Mouse (Mus musculus): Measurements from ENCODE around the gene Atp1a2. TPM values are rescaled to one million over a fixed set of nuclear protein-coding genes. Genes with fewer than 3 reads are reported as not detected.

Gene Atp1a2
- polyA plus RNA-seq, 1 experiment from 2014 or later = 15.3 TPM

DNA sequence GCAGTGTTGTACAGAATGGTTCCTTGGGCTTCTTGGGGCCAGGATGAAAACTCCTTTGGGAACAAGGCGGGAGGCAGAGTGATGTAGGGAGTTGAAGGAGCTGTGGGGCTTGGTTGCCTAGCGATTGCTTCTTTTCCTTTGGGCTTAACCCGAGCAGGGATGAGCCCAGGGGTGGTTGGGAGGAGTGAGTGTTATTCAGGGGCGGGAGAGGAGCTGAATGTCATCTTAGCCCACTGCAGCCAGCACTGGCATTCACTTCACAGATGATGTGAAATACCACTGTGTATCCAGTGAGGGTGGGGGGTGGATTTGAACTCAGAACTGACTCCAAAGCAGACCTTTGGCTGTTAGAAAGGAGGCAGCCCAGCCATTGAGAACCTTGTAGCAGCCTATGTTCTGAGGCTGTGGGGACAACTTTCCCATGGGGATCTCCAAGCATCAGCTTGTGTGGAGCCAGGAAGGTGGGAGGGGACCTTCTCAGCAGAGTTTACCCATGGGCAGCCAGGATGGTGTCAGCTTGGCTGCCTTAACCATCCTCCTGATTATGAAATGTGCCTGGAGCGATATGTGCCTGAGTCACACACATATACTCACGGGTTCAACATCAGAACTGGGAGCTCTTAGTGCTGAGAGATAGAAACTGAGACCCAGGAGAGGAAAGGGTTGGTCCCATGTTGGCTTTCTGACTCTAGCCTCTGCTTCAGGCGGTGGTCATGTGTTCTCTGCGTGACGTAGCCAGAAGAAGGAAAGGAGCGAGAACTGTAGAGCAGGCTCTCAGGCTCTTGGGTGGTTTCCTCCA lies 15.9 kb upstream of the Atp1a2 start:
- H3K4me2 ChIP-seq (replicated peaks; ENCODE audit: low read depth, low read length) = no peak overlapping the region
- no peaks in the 10 kb centered on the region for H3K27me3 ChIP-seq (replicated peaks; ENCODE audit: insufficient read depth, low read length)
- no peak for ATAC-seq
- no peak overlapping the region for H3K9ac ChIP-seq (replicated peaks; ENCODE audit: low read depth)
- no peak for DNase-seq (ENCODE audit: low spot score)
- no peak for TF ChIP-seq CTCF (IDR thresholded peaks at IDR 0.05)
- no peak for TF ChIP-seq EP300 (IDR thresholded peaks at IDR 0.05)
- H3K27ac ChIP-seq (ENCODE audit: low read length) = no peak overlapping the region
- no peaks in the 10 kb centered on the region for H3K9me3 ChIP-seq (ENCODE audit: low read length)
- no peak overlapping the region for H3K4me3 ChIP-seq (ENCODE audit: low read depth, low read length)
- H3K36me3 ChIP-seq (ENCODE audit: insufficient read depth, low read length) = no peaks in the 10 kb centered on the region
- peaks cover 4% of the 10 kb centered on the region; the same call in 1 of the 2 replicates for H3K4me1 ChIP-seq (ENCODE audit: insufficient read depth, low read depth, low read length)
- WGBS = 72% methylated on average over 10 of the region's 10 CpGs

DNA sequence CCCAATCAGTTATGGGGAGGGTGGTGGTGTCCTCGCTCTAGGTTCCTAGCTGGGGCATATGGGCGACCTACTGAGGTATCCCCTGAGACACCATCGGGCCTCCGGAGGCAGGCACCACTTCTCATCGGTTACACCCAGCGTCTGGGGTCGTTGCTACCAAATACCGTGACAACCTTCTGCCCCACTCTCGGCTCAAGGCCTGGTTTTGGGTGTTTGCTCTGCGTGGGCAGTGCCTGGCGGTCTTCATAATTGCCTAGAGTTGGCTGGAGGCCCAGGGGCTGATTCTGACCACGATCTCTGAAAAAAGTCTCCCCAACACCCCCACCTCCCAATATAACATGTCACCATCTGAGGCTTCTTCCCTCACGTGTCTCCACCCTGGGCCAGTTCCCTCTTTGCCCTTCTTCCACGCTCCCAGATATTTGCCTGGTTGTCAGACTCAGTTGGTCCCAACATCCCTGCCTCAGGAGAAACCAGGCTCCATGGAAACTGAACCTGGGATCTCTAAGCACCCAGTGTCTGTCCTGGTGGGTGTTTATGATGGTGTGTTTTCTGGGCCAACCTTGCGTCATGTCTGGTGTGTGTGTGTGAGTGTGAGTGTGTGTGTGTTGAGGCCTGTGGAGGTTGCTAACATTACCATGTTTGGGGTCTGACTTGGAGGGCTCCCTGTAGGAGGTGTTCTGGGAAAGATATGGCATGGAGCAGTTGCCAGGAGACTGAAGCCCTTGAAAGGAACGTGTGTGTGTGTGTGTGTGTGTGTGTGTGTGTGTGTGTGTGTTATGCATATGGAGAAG lies 15.1 kb upstream of the Atp1a2 start:
- Histone ChIP-seq H3K9me3 (ENCODE audit: low read length) (no peaks in the 10 kb centered on the region), H3K27ac (ENCODE audit: low read length) (no peak overlapping the region), H3K27me3 (replicated peaks; ENCODE audit: insufficient read depth, low read length) (no peaks in the 10 kb centered on the region), H3K4me3 (ENCODE audit: low read depth, low read length) (peak overlapping the region; percentile 63), H3K9ac (replicated peaks; ENCODE audit: low read depth) (peak overlapping the region; percentile 63), H3K36me3 (ENCODE audit: insufficient read depth, low read length) (no peaks in the 10 kb centered on the region), H3K4me1 (ENCODE audit: insufficient read depth, low read depth, low read length) (peaks cover 4% of the 10 kb centered on the region; the same call in 1 of the 2 replicates), H3K4me2 (replicated peaks; ENCODE audit: low read depth, low read length) (peak overlapping the region; percentile 96)
- ATAC-seq = no peak
- peak; percentile 35 for DNase-seq (ENCODE audit: low spot score)
- 9% methylated on average over 16 of the region's 16 CpGs for WGBS
- TF ChIP-seq CTCF (IDR thresholded peaks at IDR 0.05) (no peak), EP300 (IDR thresholded peaks at IDR 0.05) (no peak)

DNA sequence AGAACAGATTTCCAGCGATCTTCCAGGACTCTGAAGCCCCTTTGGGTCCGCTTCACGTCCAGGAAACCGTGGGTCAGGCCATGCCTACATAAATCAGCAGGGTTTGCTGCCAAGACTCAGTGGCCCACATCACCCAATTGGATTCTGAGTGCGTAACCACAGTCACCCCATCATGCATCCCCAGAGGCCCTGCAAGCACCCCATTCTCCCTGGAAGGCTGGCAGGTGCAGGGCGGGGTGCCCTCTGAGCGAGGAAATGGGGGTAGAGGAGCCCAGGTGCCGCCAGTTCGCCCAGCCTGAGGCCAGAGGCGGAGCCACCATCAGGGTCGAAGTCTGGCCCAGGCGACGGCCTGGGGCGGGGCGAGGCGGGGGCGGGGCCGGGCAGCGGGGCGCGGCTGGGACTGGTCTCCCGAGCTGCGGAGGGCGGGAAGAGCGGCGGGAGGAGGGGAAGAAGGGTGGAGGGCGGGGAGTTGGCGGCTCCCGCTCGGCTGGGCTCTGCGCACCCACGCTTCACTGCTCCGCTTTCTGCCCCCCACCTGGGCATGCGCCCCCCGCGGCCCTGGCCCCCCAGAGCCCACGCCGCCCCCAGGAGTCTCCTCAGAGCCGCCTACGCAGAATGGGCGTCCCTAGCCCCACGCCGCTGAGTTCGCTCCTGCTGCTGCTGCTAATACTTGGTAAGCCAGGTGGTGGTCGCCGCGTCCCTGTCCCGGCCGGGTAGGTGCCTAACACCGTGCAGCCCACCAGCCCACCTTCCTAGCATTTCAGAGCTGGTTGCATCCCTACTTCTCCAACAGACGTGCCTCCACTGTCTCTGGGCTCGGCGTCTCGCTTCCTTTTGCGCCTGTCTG lies 14.3 kb upstream of the Atp1a2 start:
- H3K27ac ChIP-seq (ENCODE audit: low read length) = peak overlapping the region; percentile 98
- ATAC-seq (peak; percentile 83), DNase-seq (ENCODE audit: low spot score) (peak; percentile 95)
- H3K4me3 ChIP-seq (ENCODE audit: low read depth, low read length) = peak overlapping the region; percentile 63
- peak overlapping the region; percentile 96 for H3K4me2 ChIP-seq (replicated peaks; ENCODE audit: low read depth, low read length)
- H3K9ac ChIP-seq (replicated peaks; ENCODE audit: low read depth) = peak overlapping the region; percentile 63
- TF ChIP-seq CTCF (IDR thresholded peaks at IDR 0.05) (no peak), EP300 (IDR thresholded peaks at IDR 0.05) (no peak)
- H3K27me3 ChIP-seq (replicated peaks; ENCODE audit: insufficient read depth, low read length) = no peaks in the 10 kb centered on the region
- no peaks in the 10 kb centered on the region for H3K9me3 ChIP-seq (ENCODE audit: low read length)
- H3K36me3 ChIP-seq (ENCODE audit: insufficient read depth, low read length) = no peaks in the 10 kb centered on the region
- peaks cover 4% of the 10 kb centered on the region; the same call in 1 of the 2 replicates for H3K4me1 ChIP-seq (ENCODE audit: insufficient read depth, low read depth, low read length)
- WGBS = under 1% methylated on average over 35 of the region's 55 CpGs

DNA sequence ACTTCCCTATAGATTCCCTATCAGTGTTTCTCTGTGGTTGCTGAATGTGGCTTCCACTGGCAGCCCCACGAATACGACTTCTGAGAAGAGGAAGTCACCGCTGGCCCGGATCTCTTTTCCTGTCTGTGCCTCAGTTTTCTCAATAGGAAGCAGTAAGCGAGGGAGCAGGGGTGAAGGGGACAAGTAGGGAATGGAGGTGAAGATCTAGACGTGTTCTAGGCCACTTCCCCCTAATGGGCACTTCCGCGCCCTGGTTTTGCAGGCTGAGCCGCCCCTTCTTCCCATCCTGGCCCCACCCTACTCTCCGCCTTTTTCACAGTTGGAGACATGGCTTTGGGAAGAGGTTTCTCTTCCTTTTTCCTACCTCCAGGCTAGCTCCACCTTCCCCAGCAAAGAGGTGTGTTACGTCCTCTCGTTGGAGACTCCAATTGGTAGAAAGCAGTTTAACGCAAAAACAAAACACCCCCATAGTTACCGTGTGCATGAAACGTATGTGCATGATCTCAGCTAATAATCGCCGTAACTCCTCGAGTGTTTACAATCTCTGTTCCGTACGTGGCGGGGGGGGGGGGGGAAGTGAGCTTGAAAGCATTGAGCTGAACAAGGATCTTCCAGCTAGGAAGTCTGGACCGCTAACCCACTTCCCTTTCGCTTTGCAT lies 13.5 kb upstream of the Atp1a2 start:
- no peaks in the 10 kb centered on the region for H3K9me3 ChIP-seq (ENCODE audit: low read length)
- H3K36me3 ChIP-seq (ENCODE audit: insufficient read depth, low read length) = no peaks in the 10 kb centered on the region
- peaks cover 4% of the 10 kb centered on the region; the same call in 1 of the 2 replicates for H3K4me1 ChIP-seq (ENCODE audit: insufficient read depth, low read depth, low read length)
- peak overlapping the region; percentile 96 for H3K4me2 ChIP-seq (replicated peaks; ENCODE audit: low read depth, low read length)
- no peak; the same call in 1 of the 2 replicates for TF ChIP-seq EP300 (IDR thresholded peaks at IDR 0.05)
- TF ChIP-seq CTCF (IDR thresholded peaks at IDR 0.05) = peak; percentile 41
- no peaks in the 10 kb centered on the region for H3K27me3 ChIP-seq (replicated peaks; ENCODE audit: insufficient read depth, low read length)
- H3K27ac ChIP-seq (ENCODE audit: low read length) = peak overlapping the region; percentile 98
- DNase-seq (ENCODE audit: low spot score) = peak; percentile 96
- peak overlapping the region; percentile 63 for H3K4me3 ChIP-seq (ENCODE audit: low read depth, low read length)
- ATAC-seq = peak; percentile 67
- H3K9ac ChIP-seq (replicated peaks; ENCODE audit: low read depth) = peak overlapping the region; percentile 63
- WGBS = under 1% methylated on average over 23 of the region's 23 CpGs

DNA sequence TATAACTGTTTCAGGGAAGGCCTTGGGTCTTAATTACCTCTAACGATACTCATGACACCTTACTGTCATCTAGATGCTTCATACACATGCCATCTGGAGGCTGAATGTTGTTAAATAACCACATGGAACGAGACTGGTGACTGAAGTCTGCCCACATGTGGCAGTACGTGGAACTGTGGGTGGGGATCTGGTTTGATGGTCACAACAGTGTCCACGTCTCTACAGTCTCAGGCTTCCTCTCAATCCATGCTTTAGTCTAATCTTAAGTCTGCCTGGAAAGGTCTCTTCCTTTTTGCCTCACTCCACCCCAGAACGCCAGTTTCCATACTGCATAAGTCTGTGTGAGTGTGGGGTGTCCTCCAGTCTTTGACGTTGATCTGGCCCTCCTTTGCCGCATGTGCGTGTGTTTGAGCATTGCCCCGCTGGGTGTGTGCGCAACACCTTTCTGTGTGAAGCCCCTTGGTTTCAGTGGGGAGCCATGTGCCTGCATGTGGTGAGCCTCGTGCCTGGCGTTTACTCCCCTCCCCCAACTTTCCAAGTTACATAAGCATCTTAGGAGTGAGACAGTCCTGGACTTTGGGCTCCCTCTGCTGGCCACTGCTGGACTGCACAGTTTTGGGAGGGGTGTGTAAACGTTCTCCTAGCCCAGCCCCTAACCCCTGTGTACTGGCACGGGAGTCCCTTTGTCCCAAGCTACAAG lies 12.0 kb upstream of the Atp1a2 start:
- 1% methylated on average over 14 of the region's 14 CpGs for WGBS
- Histone ChIP-seq H3K9ac (replicated peaks; ENCODE audit: low read depth) (0 out of 2 replicates have a peak overlapping the region, but pooled peaks have one; percentile 3), H3K36me3 (ENCODE audit: insufficient read depth, low read length) (no peaks in the 10 kb centered on the region), H3K4me3 (ENCODE audit: low read depth, low read length) (peak overlapping the region; percentile 16; the same call in 1 of the 2 replicates), H3K4me1 (ENCODE audit: insufficient read depth, low read depth, low read length) (peaks cover 4% of the 10 kb centered on the region; the same call in 1 of the 2 replicates), H3K4me2 (replicated peaks; ENCODE audit: low read depth, low read length) (peak overlapping the region; percentile 59), H3K27me3 (replicated peaks; ENCODE audit: insufficient read depth, low read length) (no peaks in the 10 kb centered on the region), H3K9me3 (ENCODE audit: low read length) (no peaks in the 10 kb centered on the region), H3K27ac (ENCODE audit: low read length) (peak overlapping the region; percentile 98)
- ATAC-seq = peak; percentile 57
- peak; percentile 96 for DNase-seq (ENCODE audit: low spot score)
- TF ChIP-seq CTCF (IDR thresholded peaks at IDR 0.05) = peak; percentile 97
- TF ChIP-seq EP300 (IDR thresholded peaks at IDR 0.05) = peak; percentile 71
